ENCODE assay signal across 32 mouse cellular contexts in genomic region chr5:29410854-29411253, GRCm38 (mm10).
"Had no signal": no experiment of that assay in that cellular context is flagged by ENCODE, and none has a peak within 500 bp of the region (broad histone marks: within the 10 kb centered on the region; RNA-seq: fewer than 3 reads in every experiment).

No protein-coding gene starts in this region.

- ATAC-seq: liver, embryonic 12.5 days; liver, postnatal 0 days; lung, postnatal 0 days; midbrain, embryonic 13.5 days; midbrain, embryonic 15.5 days; midbrain, embryonic 16.5 days had no signal

- H3K4me3 ChIP-seq: limb, embryonic 10.5 days; limb, embryonic 12.5 days; limb, embryonic 13.5 days; limb, embryonic 15.5 days; liver, embryonic 12.5 days; liver, embryonic 13.5 days; liver, embryonic 15.5 days; lung, embryonic 15.5 days; megakaryocyte, embryonic 14.5 days; midbrain, embryonic 10.5 days; midbrain, embryonic 12.5 days; midbrain, embryonic 13.5 days; midbrain, embryonic 15.5 days; myocyte; neural tube, embryonic 12.5 days had no signal

- H3K4me2 ChIP-seq: limb, embryonic 12.5 days; limb, embryonic 13.5 days; limb, embryonic 15.5 days; liver, embryonic 11.5 days; liver, embryonic 12.5 days; liver, embryonic 13.5 days; liver, embryonic 15.5 days; lung, embryonic 14.5 days; lung, embryonic 15.5 days; midbrain, embryonic 11.5 days; midbrain, embryonic 12.5 days; midbrain, embryonic 13.5 days; midbrain, embryonic 15.5 days; neural tube, embryonic 12.5 days had no signal

- H3K9me3 ChIP-seq: limb, embryonic 10.5 days; limb, embryonic 12.5 days; limb, embryonic 13.5 days; limb, embryonic 15.5 days; liver, embryonic 12.5 days; liver, embryonic 13.5 days; liver, embryonic 15.5 days; lung, embryonic 15.5 days; megakaryocyte, embryonic 14.5 days; midbrain, embryonic 10.5 days; midbrain, embryonic 12.5 days; midbrain, embryonic 13.5 days; midbrain, embryonic 15.5 days; neural tube, embryonic 12.5 days had no signal

- H3K27ac ChIP-seq: limb, embryonic 10.5 days; limb, embryonic 12.5 days; limb, embryonic 13.5 days; limb, embryonic 15.5 days; liver, embryonic 12.5 days; liver, embryonic 13.5 days; liver, embryonic 14.5 days; liver, embryonic 15.5 days; lung, embryonic 15.5 days; macrophage; midbrain, embryonic 10.5 days; midbrain, embryonic 12.5 days; midbrain, embryonic 13.5 days; midbrain, embryonic 15.5 days; neural tube, embryonic 12.5 days had no signal

- H3K9ac ChIP-seq: limb, embryonic 12.5 days; limb, embryonic 13.5 days; limb, embryonic 15.5 days; liver, embryonic 12.5 days; liver, embryonic 13.5 days; liver, embryonic 14.5 days; liver, embryonic 15.5 days; liver, postnatal 0 days; lung, embryonic 14.5 days; lung, embryonic 15.5 days; midbrain, embryonic 12.5 days; midbrain, embryonic 13.5 days; midbrain, embryonic 15.5 days; neural tube, embryonic 12.5 days had no signal

- H3K27me3 ChIP-seq: limb, embryonic 12.5 days; limb, embryonic 13.5 days; limb, embryonic 15.5 days; liver, embryonic 13.5 days; lung, embryonic 15.5 days; midbrain, embryonic 12.5 days; midbrain, embryonic 15.5 days; neural tube, embryonic 12.5 days had no signal

- H3K36me3 ChIP-seq: limb, embryonic 10.5 days; limb, embryonic 12.5 days; limb, embryonic 13.5 days; limb, embryonic 15.5 days; liver, embryonic 12.5 days; liver, embryonic 13.5 days; liver, embryonic 15.5 days; lung, embryonic 15.5 days; midbrain, embryonic 10.5 days; midbrain, embryonic 12.5 days; midbrain, embryonic 13.5 days; midbrain, embryonic 15.5 days; neural tube, embryonic 12.5 days had no signal

- DNase-seq: left cerebral cortex, postnatal 4 days; liver; liver, embryonic 13.5 days; liver, postnatal 0 days; lung, adult 18-20 months; lung, adult 2 months; lung, embryonic 14.5 days; lung, postnatal 10 days; lung, postnatal 14 days; lung, postnatal 36 days; lung, postnatal 4 days; midbrain, embryonic 14.5 days had no signal

- H3K4me1 ChIP-seq: limb, embryonic 10.5 days; limb, embryonic 12.5 days; limb, embryonic 13.5 days; limb, embryonic 15.5 days; liver, embryonic 12.5 days; liver, embryonic 13.5 days; liver, embryonic 15.5 days; lung, embryonic 15.5 days; megakaryocyte, embryonic 14.5 days; midbrain, embryonic 10.5 days; midbrain, embryonic 12.5 days; midbrain, embryonic 13.5 days; midbrain, embryonic 15.5 days; neural tube, embryonic 12.5 days had no signal
